Mouse (Mus musculus): ENCODE results near the gene Anapc15-ps. TPM values are rescaled to one million over a fixed set of nuclear protein-coding genes. Genes with fewer than 3 reads are reported as not detected.

The Anapc15-ps gene
- polyA plus RNA-seq, 1 experiment from 2014 or later = not detected

GRCm38 (mm10) chr10:95659471-95660150 lies 13.6 kb downstream of the Anapc15-ps start:
- H3K36me3 ChIP-seq = no peaks in the 10 kb centered on the region
- no peak overlapping the region for H3K4me3 ChIP-seq
- no peaks in the 10 kb centered on the region for H3K9me3 ChIP-seq (replicated peaks)
- no peak overlapping the region for H3K4me2 ChIP-seq (replicated peaks)
- H3K27ac ChIP-seq = no peak overlapping the region
- H3K27me3 ChIP-seq = no peaks in the 10 kb centered on the region
- H3K4me1 ChIP-seq = peaks cover 8% of the 10 kb centered on the region
- 42% methylated on average over 8 of the region's 8 CpGs for WGBS
- ATAC-seq (ENCODE audit: low FRiP score) = no peak
- H3K9ac ChIP-seq = no peak overlapping the region

GRCm38 (mm10) chr10:95658836-95659343 lies 14.4 kb downstream of the Anapc15-ps start:
- no peak for ATAC-seq (ENCODE audit: low FRiP score)
- H3K36me3 ChIP-seq = no peaks in the 10 kb centered on the region
- no peak overlapping the region for H3K27ac ChIP-seq

DNA sequence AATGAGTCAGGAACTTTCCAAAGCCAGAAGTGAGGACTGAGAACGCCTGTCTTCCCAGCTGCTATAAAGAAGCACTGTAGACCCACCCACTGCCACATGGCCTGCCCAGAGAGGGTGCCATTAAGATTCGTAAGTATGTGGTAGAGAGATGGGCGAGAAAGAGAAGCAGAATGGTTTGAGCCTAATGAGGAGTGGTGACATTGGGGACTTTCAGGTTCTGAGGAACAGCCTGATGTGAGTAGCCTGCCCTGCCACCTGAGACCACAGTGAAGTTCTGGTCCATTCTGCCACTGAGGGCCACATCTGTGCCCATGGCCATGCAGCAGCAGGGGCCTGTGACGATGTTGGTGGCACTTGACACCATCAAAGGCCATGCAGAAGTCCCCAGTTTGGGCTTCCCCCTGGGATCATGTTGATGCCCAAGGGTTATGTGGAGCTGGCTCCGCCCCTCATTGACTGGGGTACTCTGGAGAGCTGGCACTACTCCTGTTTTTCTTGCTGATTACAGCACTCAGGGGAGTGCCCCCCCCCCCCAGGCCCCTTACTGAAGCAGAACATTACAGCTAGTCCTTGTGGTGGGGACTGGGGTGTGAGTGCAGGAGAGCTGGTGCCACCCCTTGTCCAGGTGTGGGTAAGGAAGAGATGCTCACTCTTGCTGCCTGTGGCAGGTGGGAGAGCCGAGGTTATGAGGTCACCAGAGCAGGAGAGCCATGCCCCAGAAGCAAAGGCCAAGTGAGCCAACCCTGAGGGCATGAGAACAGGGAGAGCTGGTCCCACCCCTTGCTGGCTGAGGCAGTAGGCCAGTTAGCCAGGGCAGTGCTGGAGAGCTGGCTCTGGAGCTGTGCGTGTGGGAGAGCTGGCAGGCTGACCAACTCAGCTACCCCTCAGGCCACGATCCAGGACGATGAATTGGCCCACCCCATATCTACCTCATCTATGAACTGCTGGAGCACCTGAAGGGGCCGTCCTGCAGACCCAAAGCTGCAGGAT lies 16.7 kb downstream of the Anapc15-ps start:
- 89% methylated on average over 10 of the region's 10 CpGs for WGBS
- Histone ChIP-seq H3K4me2 (replicated peaks) (no peak overlapping the region), H3K9ac (no peak overlapping the region), H3K36me3 (no peaks in the 10 kb centered on the region), H3K9me3 (replicated peaks) (no peaks in the 10 kb centered on the region), H3K27me3 (no peaks in the 10 kb centered on the region), H3K4me1 (peaks cover 8% of the 10 kb centered on the region), H3K4me3 (no peak overlapping the region), H3K27ac (no peak overlapping the region)
- no peak for ATAC-seq (ENCODE audit: low FRiP score)

More at GRCm38 (mm10) chr10:95658836-95659343, 14.4 kb downstream of the Anapc15-ps start:
- Histone ChIP-seq H3K9me3 (replicated peaks) (no peaks in the 10 kb centered on the region), H3K4me2 (replicated peaks) (no peak overlapping the region), H3K4me1 (peaks cover 8% of the 10 kb centered on the region), H3K4me3 (no peak overlapping the region), H3K27me3 (no peaks in the 10 kb centered on the region), H3K9ac (no peak overlapping the region)
- 36% methylated on average over 6 of the region's 6 CpGs for WGBS

DNA sequence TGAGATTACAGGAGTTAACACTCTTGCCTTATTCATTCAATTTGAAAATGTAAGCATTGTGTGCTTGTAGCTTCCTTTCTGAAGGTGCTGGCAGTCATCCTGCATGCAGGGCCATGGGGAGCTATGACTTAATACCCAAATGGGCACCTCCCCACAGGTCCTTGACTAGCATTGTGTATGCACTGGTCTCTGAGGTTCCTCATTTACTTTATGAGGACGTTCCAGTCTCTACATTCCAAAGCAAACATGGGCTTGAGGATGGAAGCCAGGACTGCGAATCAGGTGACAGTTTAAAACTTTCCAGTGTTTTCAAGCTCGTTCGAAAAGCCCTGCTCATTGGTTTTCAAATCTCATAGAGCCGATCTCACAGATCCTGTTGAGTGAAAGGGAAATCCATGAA lies 21.1 kb downstream of the Anapc15-ps start:
- no peaks in the 10 kb centered on the region for H3K27me3 ChIP-seq
- no peak overlapping the region for H3K27ac ChIP-seq
- no peaks in the 10 kb centered on the region for H3K4me1 ChIP-seq
- WGBS = 93% methylated on average over 5 of the region's 5 CpGs
- H3K36me3 ChIP-seq = no peaks in the 10 kb centered on the region
- H3K9me3 ChIP-seq (replicated peaks) = no peaks in the 10 kb centered on the region
- ATAC-seq (ENCODE audit: low FRiP score) = no peak
- no peak overlapping the region for H3K4me3 ChIP-seq
- H3K4me2 ChIP-seq (replicated peaks) = no peak overlapping the region
- H3K9ac ChIP-seq = no peak overlapping the region

DNA sequence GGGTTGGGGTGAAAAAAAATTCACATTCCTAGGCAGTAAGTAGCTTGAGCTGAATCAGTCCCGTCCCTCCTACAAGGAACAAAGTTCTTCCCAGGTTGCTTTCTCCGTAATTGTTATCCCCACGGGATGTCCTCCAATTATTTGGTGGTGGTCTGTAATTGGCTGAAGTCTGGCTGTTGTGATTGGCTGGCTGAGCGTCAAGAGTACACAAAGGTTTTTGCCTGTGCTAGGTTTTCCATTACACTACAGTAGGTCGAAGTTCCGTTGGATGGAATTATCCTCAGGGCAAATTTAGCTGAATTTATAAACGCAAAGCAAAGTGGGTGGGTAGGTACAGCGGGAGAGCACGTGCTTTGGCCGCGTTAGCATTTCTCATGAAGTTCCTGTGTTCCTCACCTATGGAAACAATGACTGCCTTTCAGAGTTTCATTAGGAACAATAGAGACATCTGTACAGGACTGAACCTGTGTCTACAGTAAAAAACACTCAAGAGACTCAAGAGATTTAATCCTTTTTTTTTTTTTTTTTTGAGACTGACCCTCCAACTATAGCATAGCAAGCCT lies 24.8 kb downstream of the Anapc15-ps start:
- no peak for ATAC-seq (ENCODE audit: low FRiP score)
- H3K27ac ChIP-seq = no peak overlapping the region
- no peak overlapping the region for H3K9ac ChIP-seq
- H3K4me1 ChIP-seq = no peaks in the 10 kb centered on the region
- no peaks in the 10 kb centered on the region for H3K27me3 ChIP-seq
- H3K9me3 ChIP-seq (replicated peaks) = no peaks in the 10 kb centered on the region
- no peak overlapping the region for H3K4me2 ChIP-seq (replicated peaks)
- H3K36me3 ChIP-seq = no peaks in the 10 kb centered on the region
- WGBS = 88% methylated on average over 11 of the region's 11 CpGs
- H3K4me3 ChIP-seq = no peak overlapping the region

DNA sequence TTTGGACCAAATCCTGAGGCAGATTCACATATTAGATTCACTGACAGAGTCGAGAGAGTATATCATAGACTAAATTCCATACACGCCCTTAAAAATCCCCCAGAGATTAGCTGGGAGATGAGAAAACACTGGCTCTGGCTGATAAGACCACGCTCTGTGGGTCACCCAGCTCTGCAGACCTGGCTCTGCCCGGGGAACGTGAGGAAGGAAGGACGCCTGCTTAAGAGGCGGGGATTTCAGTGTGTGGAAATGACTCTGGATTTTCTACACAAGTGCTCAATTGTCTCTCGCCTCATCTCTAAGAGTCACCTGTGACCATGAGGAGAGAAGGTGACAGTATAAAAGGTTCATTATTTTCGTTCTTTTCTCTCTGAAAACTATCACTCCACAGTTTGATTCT lies 26.1 kb downstream of the Anapc15-ps start:
- Histone ChIP-seq H3K4me3 (no peak overlapping the region), H3K27me3 (no peaks in the 10 kb centered on the region), H3K27ac (no peak overlapping the region), H3K4me1 (no peaks in the 10 kb centered on the region), H3K9me3 (replicated peaks) (no peaks in the 10 kb centered on the region), H3K36me3 (no peaks in the 10 kb centered on the region), H3K9ac (no peak overlapping the region), H3K4me2 (replicated peaks) (no peak overlapping the region)
- 72% methylated on average over 9 of the region's 9 CpGs for WGBS
- ATAC-seq (ENCODE audit: low FRiP score) = no peak

- H3K9me3 ChIP-seq (replicated peaks) = no peaks in the 10 kb centered on the region
- WGBS = 93% methylated on average over 10 of the region's 10 CpGs
- H3K9ac ChIP-seq = no peak overlapping the region
- H3K36me3 ChIP-seq = no peaks in the 10 kb centered on the region
- H3K27me3 ChIP-seq = no peaks in the 10 kb centered on the region
- no peak overlapping the region for H3K4me3 ChIP-seq
- ATAC-seq (ENCODE audit: low FRiP score) = no peak
- no peak overlapping the region for H3K27ac ChIP-seq
- H3K4me1 ChIP-seq = no peaks in the 10 kb centered on the region
- H3K4me2 ChIP-seq (replicated peaks) = no peak overlapping the region
Observed at GRCm38 (mm10) chr10:95646576-95646975, 26.7 kb downstream of the Anapc15-ps start.

GRCm38 (mm10) chr10:95643696-95644360 lies 29.4 kb downstream of the Anapc15-ps start:
- Histone ChIP-seq H3K9ac (no peak overlapping the region), H3K4me1 (no peaks in the 10 kb centered on the region), H3K9me3 (replicated peaks) (no peaks in the 10 kb centered on the region), H3K4me2 (replicated peaks) (no peak overlapping the region), H3K36me3 (no peaks in the 10 kb centered on the region), H3K27me3 (no peaks in the 10 kb centered on the region), H3K4me3 (no peak overlapping the region), H3K27ac (no peak overlapping the region)
- ATAC-seq (ENCODE audit: low FRiP score) = no peak
- 77% methylated on average over 6 of the region's 6 CpGs for WGBS

- no peak for ATAC-seq (ENCODE audit: low FRiP score)
- Histone ChIP-seq H3K9me3 (replicated peaks) (no peaks in the 10 kb centered on the region), H3K27me3 (no peaks in the 10 kb centered on the region), H3K4me3 (no peak overlapping the region), H3K4me1 (no peaks in the 10 kb centered on the region), H3K36me3 (no peaks in the 10 kb centered on the region), H3K4me2 (replicated peaks) (no peak overlapping the region), H3K9ac (no peak overlapping the region), H3K27ac (no peak overlapping the region)
- WGBS = 68% methylated on average over 5 of the region's 5 CpGs
Observed at GRCm38 (mm10) chr10:95643042-95643441, 30.2 kb downstream of the Anapc15-ps start.

- Histone ChIP-seq H3K9ac (no peak overlapping the region), H3K4me2 (replicated peaks) (no peak overlapping the region), H3K4me1 (no peaks in the 10 kb centered on the region), H3K36me3 (no peaks in the 10 kb centered on the region), H3K27ac (no peak overlapping the region), H3K27me3 (no peaks in the 10 kb centered on the region), H3K9me3 (replicated peaks) (no peaks in the 10 kb centered on the region), H3K4me3 (no peak overlapping the region)
- ATAC-seq (ENCODE audit: low FRiP score) = no peak
- 86% methylated on average over 5 of the region's 5 CpGs for WGBS
Observed at GRCm38 (mm10) chr10:95641335-95641734, 31.9 kb downstream of the Anapc15-ps start.

DNA sequence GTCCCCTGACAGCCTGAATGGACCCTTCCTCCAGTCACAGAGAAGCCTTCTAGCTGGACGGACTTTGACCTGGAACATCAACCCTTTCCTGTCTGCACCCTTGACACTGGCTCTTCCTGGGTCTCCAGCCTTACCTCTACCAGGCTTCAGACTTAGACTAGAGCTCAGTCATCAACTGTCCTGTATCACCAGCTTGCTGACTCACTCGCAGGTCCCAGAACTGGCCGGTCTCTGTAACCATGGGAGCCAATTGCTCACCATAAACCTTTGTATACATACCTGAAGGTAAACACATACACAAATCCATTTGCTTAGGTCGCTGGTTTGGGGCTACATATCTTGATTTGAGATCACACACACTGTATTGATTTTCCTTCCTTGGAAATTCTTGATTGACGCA lies 33.8 kb downstream of the Anapc15-ps start:
- no peaks in the 10 kb centered on the region for H3K4me1 ChIP-seq
- no peak overlapping the region for H3K27ac ChIP-seq
- H3K4me2 ChIP-seq (replicated peaks) = no peak overlapping the region
- no peak overlapping the region for H3K9ac ChIP-seq
- no peaks in the 10 kb centered on the region for H3K27me3 ChIP-seq
- ATAC-seq (ENCODE audit: low FRiP score) = no peak
- WGBS = 83% methylated on average over 5 of the region's 5 CpGs
- H3K4me3 ChIP-seq = no peak overlapping the region
- no peaks in the 10 kb centered on the region for H3K9me3 ChIP-seq (replicated peaks)
- no peaks in the 10 kb centered on the region for H3K36me3 ChIP-seq

DNA sequence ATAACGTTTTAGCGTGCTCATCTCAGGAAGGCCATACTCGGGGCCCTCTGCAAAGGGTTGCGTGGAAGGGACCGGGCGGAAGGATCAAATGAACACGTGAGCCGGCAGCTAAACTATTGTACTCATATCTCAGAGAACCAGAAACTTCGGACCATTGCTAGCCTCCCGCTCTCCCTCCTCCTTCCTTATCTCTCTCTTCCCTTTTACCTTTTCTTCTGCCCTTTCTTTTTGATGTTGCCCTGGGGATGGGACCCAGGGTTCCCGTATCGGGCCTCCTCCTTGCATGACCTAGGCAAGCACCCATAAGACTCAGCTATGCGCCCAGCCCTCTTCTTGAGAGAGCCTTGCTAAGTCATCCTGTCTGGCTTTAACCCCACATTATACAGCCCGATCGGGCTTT lies 38.5 kb downstream of the Anapc15-ps start:
- H3K27me3 ChIP-seq = no peaks in the 10 kb centered on the region
- H3K4me3 ChIP-seq = no peak overlapping the region
- WGBS = 92% methylated on average over 15 of the region's 15 CpGs
- no peaks in the 10 kb centered on the region for H3K9me3 ChIP-seq (replicated peaks)
- no peak overlapping the region for H3K9ac ChIP-seq
- no peak overlapping the region for H3K4me2 ChIP-seq (replicated peaks)
- ATAC-seq (ENCODE audit: low FRiP score) = no peak
- no peaks in the 10 kb centered on the region for H3K36me3 ChIP-seq
- no peak overlapping the region for H3K27ac ChIP-seq
- H3K4me1 ChIP-seq = no peaks in the 10 kb centered on the region
